Mouse (Mus musculus) embryonic stem cell, embryonic (primary cell): ENCODE results near the gene Nktr.

Source experiments
- CTCF ChIA-PET, 4 experiments: fragments of 300-600 bp in 2 of 4; fragments of 350-600 bp in 2 of 4; sonication (Branson Sonifier 250); formaldehyde crosslinking; loops; one replicate each; lab custom pipeline; 2022; ENCODE audit warnings: inconsistent platforms in 2 of 4; lab: Charles Lee
- POLR2A ChIA-PET, 4 experiments: fragments of 300-600 bp in 2 of 4; fragments of 350-600 bp in 2 of 4; sonication (Branson Sonifier 250); formaldehyde crosslinking; loops; one replicate each; lab custom pipeline; 2022; ENCODE audit warnings: antibody characterized with exemption in 4 of 4, inconsistent platforms in 1 of 4; lab: Charles Lee

Gene Nktr

DNA sequence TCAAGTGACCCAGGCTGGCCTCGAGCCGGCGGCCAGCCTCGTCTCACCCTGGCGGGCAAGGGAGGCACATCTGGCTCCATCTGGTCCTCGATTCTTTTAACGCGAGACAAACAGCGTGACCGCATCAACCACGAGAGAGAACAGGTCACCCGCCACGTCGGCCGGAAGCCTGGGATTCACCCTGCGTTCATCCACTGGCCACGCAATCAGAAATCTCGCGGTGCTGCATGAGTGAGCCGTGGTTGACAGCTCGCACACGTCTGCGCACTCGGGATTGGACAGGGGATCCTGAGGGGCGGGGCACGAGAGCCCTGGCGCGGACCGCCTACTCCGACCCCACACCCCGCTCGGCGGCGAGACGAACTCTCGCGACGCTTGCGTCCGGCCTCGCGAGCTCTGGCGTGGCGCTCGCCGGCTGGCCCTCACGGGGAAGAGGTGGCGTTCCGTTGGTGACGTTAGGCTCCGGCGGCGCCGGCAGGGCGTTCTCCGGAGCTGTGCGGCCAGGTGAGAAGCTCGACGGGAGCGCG lies at the start of gene Nktr:
Gene Nktr (plus strand): TSS at position 378 of the 527 bp plus-strand sequence.
- ChIA-PET POLR2A (interaction anchor here (0.7 to 3.7 kb wide), 46 partner anchors 8 to 1147 kb away, joined by 3 to 103 read pairs (median 5); partner anchors contain the start of genes Ss18l2 (in 4 of the 4), Sec22c (in 3 of the 4), Lyzl4 (in 2 of the 4) and Vipr1 (in 2 of the 4)), CTCF (interaction anchor here in 3 of 4 experiments (0.7 to 1.2 kb wide), 5 partner anchors 8 to 42 kb away, joined by 3 to 7 read pairs (median 5); partner anchors contain the start of gene Ss18l2 (in 3 of the 3))

DNA sequence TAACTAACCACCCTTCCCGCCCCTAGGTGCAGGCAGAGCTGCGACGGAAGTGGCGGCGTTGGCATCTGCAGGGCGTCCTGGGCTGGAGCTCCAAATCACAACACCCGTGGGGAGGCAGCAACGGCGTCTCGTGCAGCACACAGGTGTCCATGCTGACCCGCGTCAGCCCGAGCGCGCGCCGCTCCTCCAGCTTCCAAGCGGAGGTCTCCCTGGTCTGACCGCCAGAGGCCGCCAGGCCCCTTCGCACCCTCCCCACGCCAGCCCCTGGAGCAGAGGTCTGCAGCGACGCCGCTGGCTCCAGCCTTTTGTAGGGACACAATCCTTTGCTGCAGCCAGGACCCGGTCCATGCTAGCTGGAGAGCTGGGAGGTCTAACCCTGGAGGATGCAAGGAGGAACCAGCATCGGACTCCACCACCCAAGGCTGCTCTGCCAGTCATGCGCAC lies 49.6 kb upstream of the Nktr start:
- POLR2A ChIA-PET: interaction anchor here in 3 of 4 experiments (0.6 to 1.4 kb wide), 8 partner anchors 27 to 189 kb away, joined by 3 to 8 read pairs (median 4); partner anchors contain the start of genes Lyzl4 (in 2 of the 3), Vipr1 (in 2 of the 3) and Ss18l2 (in 1 of the 3)
- CTCF ChIA-PET: interaction anchor here (0.5 to 3.1 kb wide), 38 partner anchors 8 to 512 kb away, joined by 3 to 35 read pairs (median 3); partner anchors contain the start of genes Vipr1 (in 3 of the 4), Lyzl4 (in 2 of the 4) and Ss18l2 (in 1 of the 4)

DNA sequence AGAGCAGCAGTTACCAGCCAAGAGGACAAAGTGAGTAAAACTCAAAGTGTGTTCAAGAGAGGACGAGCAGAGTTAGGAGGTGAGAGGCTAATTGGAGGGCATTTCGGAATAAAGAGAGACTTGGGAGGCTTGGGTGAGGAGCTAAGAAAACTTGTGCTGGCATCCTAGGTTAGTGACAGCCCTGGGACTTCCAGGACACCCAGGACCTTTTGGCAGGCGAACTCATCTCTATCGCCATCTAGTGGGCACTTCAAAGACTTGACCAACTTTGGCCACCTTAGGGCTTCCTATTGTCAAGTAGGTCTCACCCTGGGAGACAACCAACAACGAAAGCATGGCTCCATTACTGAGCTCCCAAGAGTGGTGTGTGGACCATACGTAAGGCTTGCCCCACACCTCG lies 47.7 kb upstream of the Nktr start:
- CTCF ChIA-PET: interaction anchor here (0.6 to 3.1 kb wide), 19 partner anchors 8 to 388 kb away, joined by 3 to 35 read pairs (median 4); partner anchors contain the start of genes Lyzl4 (in 1 of the 4), Ss18l2 (in 1 of the 4) and Vipr1 (in 1 of the 4)
- POLR2A ChIA-PET: interaction anchor here in 1 of 4 experiments (1.3 kb wide), 1 partner anchor 29 kb away, joined by 4 read pairs; the partner anchor contains the start of genes Lyzl4 and Vipr1

DNA sequence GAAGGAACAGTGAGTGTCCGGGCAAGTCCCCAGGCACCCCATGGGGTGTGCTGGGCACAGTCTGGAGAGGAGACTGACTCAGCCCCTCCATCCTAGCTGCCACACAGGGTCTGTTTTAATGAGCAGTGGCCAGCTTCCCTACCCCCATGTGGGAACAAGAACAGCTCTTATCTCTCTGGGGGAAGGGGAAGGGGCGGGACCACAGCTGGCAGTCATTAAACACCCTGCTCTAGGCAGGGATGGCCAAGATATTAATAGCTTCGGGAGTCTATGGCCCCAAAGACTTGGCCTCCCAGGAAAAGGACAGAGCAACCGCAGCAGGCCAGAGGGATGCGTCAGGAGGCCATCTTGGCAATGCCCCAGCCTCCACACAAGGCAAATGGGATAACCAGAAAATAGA lies 46.7 kb upstream of the Nktr start:
- POLR2A ChIA-PET: interaction anchor here in 1 of 4 experiments (0.6 kb wide), 1 partner anchor 185 kb away, joined by 3 read pairs; no protein-coding TSS in a partner anchor
- CTCF ChIA-PET: interaction anchor here in 3 of 4 experiments (0.9 to 2.4 kb wide), 7 partner anchors 10 to 389 kb away, joined by 3 to 11 read pairs (median 5); partner anchors contain the start of genes Lyzl4 (in 1 of the 3) and Vipr1 (in 1 of the 3)

DNA sequence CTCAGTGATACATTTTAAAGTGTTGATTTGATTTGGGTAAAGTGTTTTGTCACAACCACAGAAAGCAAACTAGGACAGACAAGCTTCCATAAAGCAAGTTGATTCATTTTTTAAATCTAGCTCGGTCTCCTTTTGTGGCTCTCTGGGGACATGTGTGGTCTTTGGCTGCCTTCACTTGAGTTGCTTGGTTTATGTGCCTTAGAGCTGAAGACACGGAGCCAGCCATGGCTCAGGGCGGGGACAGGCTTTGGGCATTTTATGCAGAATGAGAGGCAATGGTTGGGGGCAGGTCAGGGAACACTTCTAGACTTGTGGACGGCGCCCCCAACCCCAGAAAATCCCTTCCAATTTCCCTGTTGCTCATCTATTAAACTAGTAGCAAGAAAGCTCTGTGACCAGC lies 45.3 kb upstream of the Nktr start:
- ChIA-PET POLR2A (interaction anchor here in 1 of 4 experiments (1.0 to 1.2 kb wide), 2 partner anchors 32 to 36 kb away, joined by 3 read pairs; partner anchors contain the start of genes Lyzl4 and Ss18l2), CTCF (interaction anchor here in 2 of 4 experiments (0.6 to 1.1 kb wide), 3 partner anchors 10 to 221 kb away, joined by 3 to 5 read pairs (median 5); partner anchors contain the start of genes Lyzl4 (in 1 of the 2) and Vipr1 (in 1 of the 2))

DNA sequence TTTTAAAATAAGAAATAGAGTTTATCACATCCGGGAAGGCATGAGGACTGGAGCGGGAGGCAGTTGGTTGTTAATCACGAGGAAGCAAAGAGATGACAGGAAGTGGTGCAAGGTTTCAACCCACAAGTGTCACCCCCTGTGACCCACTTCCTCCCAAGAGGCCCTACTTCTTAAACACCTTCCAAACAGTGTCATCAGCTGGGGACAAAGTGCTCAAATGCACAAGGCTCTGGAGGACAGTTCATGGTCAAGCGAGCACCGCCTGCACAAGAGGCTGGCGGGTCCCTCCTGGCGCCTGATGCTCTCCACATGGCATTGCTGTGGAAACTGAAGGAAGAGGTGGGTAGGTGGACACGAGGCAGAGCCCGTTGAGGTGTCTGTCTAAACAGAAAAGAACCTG lies 44.0 kb upstream of the Nktr start:
- ChIA-PET POLR2A (interaction anchor here in 2 of 4 experiments (0.6 to 0.7 kb wide), 2 partner anchors 86 to 181 kb away, joined by 3 to 12 read pairs; no protein-coding TSS in a partner anchor), CTCF (interaction anchor here in 1 of 4 experiments (1.1 kb wide), 1 partner anchor 198 kb away, joined by 3 read pairs; no protein-coding TSS in a partner anchor)

DNA sequence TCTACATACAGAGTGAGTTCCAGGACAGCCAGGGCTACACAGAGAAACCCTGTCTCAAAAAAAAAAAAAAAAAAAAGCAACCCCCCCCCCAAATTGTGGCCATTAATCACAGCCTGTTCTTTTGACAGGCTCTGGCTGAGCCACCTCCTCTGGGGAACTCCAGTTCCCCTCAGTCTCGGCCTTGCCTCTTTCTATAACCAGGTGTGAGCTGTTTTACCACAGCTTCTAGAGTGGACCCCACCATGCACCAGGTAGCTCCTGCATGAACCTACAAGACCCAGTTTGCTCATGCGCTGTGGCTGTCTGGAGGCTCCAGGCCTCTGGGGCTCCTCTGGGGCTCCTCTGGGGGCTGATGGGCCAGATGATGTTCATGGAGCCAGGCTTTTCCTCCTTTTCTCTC lies 43.4 kb upstream of the Nktr start:
- POLR2A ChIA-PET: interaction anchor here in 3 of 4 experiments (0.6 to 0.7 kb wide), 5 partner anchors 23 to 457 kb away, joined by 3 to 12 read pairs (median 4); no protein-coding TSS in a partner anchor
- CTCF ChIA-PET: interaction anchor here in 3 of 4 experiments (0.6 to 1.1 kb wide), 4 partner anchors 34 to 985 kb away, joined by 3 to 6 read pairs (median 3); partner anchors contain the start of gene Lyzl4 (in 1 of the 3)

DNA sequence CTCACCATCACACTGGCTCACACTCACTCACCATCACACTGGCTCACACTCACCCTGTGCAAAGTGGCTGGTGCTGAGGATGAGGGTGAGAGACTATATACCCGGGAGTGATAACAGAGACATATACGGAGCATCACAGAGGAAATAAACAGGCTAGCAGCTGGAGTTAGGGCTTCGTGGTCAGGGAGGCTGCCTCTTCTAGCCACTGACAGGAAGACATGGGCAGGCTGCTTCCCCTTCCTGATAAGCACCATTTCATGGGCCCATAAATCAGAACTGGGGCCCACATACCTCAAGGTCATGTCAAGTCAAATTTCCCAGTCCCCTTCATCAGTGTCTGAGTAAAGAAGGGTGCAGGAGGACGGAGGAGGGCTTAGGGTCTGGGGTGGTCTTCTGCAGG lies 41.9 kb upstream of the Nktr start:
- ChIA-PET POLR2A (interaction anchor here in 1 of 4 experiments (0.6 kb wide), 1 partner anchor 1035 kb away, joined by 5 read pairs; no protein-coding TSS in a partner anchor), CTCF (interaction anchor here in 3 of 4 experiments (0.8 to 1.2 kb wide), 4 partner anchors 8 to 200 kb away, joined by 3 to 5 read pairs (median 4); no protein-coding TSS in a partner anchor)

DNA sequence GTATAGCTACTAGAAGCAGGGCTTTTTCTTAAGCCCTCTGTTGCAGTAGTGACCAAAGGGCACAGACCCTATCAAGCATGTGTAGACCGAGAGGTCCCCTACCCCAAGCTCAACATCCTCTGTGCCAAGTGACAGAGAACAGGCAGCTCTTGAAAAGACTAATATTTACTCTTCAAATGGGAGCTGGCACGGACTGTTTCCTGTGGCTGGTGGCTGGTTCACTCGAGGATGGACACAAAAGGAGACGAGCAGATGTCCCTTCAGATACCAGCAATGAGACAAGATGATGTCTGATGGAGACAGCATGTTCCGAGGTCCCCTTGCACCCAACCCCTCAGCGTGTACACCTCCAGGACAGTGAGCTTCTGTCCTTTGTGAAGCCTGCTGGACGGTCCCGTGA lies 41.5 kb upstream of the Nktr start:
- CTCF ChIA-PET: interaction anchor here in 3 of 4 experiments (0.8 to 1.2 kb wide), 4 partner anchors 8 to 200 kb away, joined by 3 to 5 read pairs (median 4); no protein-coding TSS in a partner anchor

DNA sequence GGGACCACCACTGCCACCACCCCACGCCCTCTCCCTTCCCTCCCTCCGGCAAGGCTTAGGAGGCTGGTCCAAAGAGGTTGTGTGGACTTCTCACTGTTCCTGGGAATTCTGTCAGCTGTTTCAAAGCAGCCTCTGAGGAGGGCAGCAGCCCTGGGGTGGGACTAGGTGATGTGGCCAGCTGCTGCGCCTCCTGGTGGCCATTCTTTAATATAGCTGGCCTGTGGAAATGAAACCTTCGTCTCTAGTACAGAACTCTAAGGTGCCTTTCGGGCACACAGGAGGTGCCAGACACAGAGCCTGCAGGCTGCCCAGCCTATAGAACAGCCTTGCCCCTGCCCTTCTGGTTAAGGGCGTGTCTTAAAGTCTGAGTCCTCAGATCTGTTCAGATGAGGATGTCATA lies 39.4 kb upstream of the Nktr start:
- POLR2A ChIA-PET: interaction anchor here in 1 of 4 experiments (0.8 kb wide), 1 partner anchor 40 kb away, joined by 3 read pairs; the partner anchor contains the start of gene Nktr
- CTCF ChIA-PET: interaction anchor here (0.5 to 2.6 kb wide), 47 partner anchors 8 to 1294 kb away, joined by 3 to 35 read pairs (median 4); partner anchors contain the start of genes Lyzl4 (in 2 of the 4), Vipr1 (in 2 of the 4), Nktr (in 1 of the 4) and Ss18l2 (in 1 of the 4)

More for the DNA sequence above, 41.5 kb upstream of the Nktr start:
- POLR2A ChIA-PET: interaction anchor here in 1 of 4 experiments (0.6 kb wide), 1 partner anchor 1035 kb away, joined by 5 read pairs; no protein-coding TSS in a partner anchor

DNA sequence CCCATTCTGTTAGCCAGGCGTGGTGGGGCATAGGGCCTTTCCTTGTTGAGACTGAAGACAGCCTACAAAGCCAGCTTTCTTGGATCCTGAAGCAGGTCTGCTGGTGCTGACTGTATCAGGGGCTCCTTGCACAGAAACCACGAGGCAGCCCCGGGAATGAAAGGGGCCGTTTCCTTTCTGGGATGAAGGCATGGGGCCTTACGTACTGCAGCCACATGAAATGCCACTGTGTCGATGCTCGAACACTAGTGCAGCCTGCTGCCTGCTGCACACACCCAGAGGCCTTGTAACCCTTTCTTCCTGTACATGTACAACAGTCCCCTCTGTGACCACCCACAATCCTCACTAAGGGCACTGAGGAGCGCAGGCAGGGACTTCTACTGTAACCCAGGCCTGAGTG lies 37.8 kb upstream of the Nktr start:
- POLR2A ChIA-PET: interaction anchor here in 1 of 4 experiments (1.3 kb wide), 1 partner anchor 204 kb away, joined by 4 read pairs; no protein-coding TSS in a partner anchor
- CTCF ChIA-PET: interaction anchor here in 1 of 4 experiments (1.3 to 2.6 kb wide), 3 partner anchors 11 to 204 kb away, joined by 4 to 35 read pairs (median 8); no protein-coding TSS in a partner anchor

DNA sequence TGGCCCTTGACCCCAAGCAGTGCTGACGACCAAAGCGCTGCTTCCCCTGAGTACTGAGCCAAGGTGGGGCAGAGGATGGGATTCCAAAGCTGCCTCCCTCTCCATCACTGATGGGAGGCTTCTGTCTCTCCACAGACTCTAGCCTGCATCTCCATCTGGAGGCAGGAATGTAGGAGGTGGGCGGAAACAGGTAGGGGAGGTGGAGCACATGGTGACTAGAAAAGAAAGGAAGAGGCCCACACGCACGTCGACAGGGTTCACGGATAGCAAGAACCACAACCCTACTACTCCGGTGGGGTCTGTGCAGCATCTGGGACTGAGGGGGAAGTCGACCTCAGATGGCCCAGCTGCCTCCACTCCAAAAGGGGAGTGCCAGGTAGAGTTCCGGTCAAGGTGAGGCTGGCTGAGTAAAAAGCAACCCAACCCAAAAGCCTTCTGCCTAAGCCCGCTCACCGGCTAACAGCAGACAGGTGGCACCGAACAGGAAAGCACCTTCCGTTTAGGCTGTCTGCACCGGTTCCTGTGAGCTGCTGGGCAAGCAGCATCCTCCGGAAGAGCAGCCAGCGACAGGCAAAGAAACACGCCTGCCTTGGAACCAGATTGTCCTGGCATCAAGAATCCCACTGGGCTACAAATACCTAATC lies 36.8 kb upstream of the Nktr start:
- CTCF ChIA-PET: interaction anchor here in 2 of 4 experiments (0.7 to 1.3 kb wide), 3 partner anchors 13 to 205 kb away, joined by 3 to 4 read pairs (median 3); no protein-coding TSS in a partner anchor
- POLR2A ChIA-PET: interaction anchor here in 1 of 4 experiments (1.3 kb wide), 1 partner anchor 205 kb away, joined by 4 read pairs; no protein-coding TSS in a partner anchor

DNA sequence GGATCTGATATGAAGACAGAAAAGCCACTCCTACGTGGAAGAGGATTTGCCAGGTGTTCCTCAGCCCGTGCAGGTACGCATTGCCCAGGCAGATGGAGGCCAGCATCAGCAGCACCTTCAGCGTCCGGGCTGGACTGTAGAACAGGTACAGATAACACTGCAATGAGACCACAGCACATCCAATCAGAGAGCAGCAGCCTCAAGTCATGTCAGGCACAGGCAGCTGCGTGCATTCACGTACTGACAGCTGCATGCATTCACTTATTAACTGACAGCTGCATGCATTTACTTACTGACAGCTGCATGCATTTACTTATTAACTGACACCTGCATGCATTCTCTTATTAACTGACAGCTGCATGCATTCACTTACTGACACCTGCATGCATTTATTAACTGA lies 34.3 kb upstream of the Nktr start:
- ChIA-PET POLR2A (interaction anchor here in 1 of 4 experiments (1.2 kb wide), 1 partner anchor 42 kb away, joined by 3 read pairs; the partner anchor contains the start of genes Lyzl4 and Vipr1), CTCF (interaction anchor here in 2 of 4 experiments (0.6 to 1.5 kb wide), 3 partner anchors 18 to 205 kb away, joined by 3 to 4 read pairs (median 4); no protein-coding TSS in a partner anchor)

DNA sequence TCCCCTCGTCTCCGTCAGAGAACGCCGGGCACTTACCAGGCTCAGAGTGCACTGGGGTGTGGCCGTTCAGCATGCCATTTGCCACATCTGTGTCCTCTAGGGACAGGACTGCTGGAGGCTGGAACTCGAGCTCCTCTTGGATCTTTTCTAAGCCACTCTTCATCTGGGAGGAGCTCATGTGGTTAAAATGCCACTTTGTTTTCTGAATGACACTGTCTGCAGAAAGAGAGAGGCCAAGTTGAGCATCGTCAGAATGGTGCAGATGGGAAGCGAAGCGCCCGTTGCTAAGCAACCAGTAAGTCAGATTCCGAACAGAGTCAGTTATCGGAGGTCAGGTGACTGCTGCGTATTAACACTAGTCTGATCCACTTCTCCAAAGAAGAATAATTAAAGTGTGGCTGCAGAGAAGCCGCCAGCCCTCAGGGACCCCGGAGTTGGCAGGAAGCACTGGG lies 28.7 kb upstream of the Nktr start:
- POLR2A ChIA-PET: interaction anchor here in 2 of 4 experiments (0.7 to 1.0 kb wide), 2 partner anchors 15 to 246 kb away, joined by 3 read pairs; partner anchors contain the start of gene Sec22c (in 1 of the 2)

DNA sequence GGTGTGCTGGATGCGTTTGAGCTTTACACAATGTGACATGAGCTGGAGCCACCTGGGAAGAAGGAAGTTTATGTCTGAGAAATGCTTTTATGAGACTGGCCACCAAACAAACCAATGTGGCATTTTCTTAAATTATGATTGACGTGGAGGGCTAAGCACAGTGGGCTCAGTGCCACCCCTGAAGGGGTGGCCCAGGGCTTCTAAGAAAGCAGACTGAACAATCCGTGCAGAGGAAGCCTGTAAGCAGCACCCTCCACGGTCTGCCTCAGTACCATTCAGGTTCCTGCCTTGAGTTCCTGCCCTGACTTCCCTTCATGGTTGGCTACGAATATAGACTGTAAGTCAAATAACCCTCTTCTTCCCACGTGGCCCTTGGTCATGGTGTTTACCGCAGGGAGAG lies 28.2 kb upstream of the Nktr start:
- ChIA-PET CTCF (interaction anchor here in 2 of 4 experiments (0.6 to 1.4 kb wide), 6 partner anchors 8 to 1177 kb away, joined by 3 to 6 read pairs (median 3); partner anchors contain the start of genes Sec22c (in 2 of the 2) and Ss18l2 (in 1 of the 2)), POLR2A (interaction anchor here in 2 of 4 experiments (0.7 to 1.0 kb wide), 3 partner anchors 15 to 246 kb away, joined by 3 read pairs; partner anchors contain the start of genes Sec22c (in 1 of the 2) and Ss18l2 (in 1 of the 2))

More for the DNA sequence above, 28.7 kb upstream of the Nktr start:
- CTCF ChIA-PET: interaction anchor here in 2 of 4 experiments (0.6 to 1.4 kb wide), 5 partner anchors 8 to 1176 kb away, joined by 3 to 6 read pairs (median 3); partner anchors contain the start of genes Sec22c (in 2 of the 2) and Ss18l2 (in 1 of the 2)

DNA sequence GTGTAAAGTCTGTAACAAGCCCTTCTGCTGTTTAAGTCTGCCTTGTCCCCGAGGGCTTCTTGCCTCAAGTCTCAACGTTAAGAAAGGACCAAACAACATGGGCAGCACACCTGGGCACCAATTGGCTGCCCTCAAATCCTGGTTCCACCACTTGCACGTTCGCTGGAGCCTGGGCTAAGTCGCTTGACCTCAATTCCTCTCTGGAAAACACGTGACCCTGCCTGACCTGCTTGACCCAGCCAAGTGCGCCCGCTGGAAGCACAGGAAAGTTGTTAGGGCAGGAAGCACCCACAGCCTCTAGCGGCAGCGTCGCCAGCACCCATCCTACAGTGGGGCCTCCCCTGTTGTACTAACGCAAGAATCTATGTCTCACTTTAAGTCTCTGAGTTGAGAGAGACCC lies 24.2 kb upstream of the Nktr start:
- POLR2A ChIA-PET: interaction anchor here in 1 of 4 experiments (1.3 kb wide), 2 partner anchors 10 to 15 kb away, joined by 5 to 7 read pairs; partner anchors contain the start of genes Sec22c and Ss18l2
- CTCF ChIA-PET: interaction anchor here in 1 of 4 experiments (0.7 to 0.9 kb wide), 2 partner anchors 9 to 217 kb away, joined by 3 read pairs; no protein-coding TSS in a partner anchor
